Mouse (Mus musculus) embryo, embryonic 11 days (tissue): Measurements from ENCODE around the gene Snx8.
"Not testable (repeated sequence)": the region's sequence is repeated elsewhere in the genome, so short reads cannot be mapped to it uniquely, and the experiment has no call there.

ENCODE experiments used
- DNase-seq: peaks from one replicate; pipeline ENCODE4 v3.0.0-alpha.2; 2015

Snx8 gene

DNA sequence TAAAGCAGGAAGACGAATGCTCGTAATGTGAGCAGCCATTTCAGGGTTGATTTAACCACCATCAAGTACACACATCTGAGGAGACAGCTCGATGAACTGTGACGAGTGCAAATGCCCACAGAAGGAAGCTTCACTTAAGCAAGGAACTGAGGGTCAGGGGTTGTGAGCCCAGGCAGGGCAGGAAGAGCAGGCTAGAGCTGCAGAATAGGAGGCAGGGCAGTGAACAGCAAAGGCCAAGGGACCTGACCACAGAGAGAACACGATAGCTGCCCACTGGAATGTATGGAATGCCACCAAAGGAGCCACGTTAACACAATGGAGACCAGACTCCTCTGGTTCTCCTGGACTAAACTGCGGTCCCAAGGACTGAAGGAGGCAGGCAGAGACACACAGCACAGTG is 5.5 kb downstream of the Snx8 start:
- DNase-seq, result peak; percentile 65

DNA sequence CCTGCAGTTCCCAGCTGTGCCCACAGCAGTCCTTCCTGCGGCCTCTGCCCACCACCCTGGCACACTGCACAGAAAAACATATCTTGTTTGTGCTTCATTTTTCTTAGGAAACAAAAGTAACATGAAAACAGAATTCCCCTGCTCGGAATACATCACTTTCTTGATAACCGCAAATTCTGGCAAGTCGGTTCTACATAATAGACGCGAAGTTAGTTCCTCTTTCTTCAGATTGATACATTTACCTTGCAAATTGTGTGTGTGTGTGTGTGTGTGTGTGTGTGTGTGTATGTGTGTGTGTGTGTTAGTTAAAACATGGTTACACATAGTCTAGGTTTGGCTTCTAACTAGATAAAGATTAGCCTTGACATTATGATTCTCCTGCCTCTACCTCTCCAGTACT is 6.4 kb downstream of the Snx8 start:
- no peak for DNase-seq

DNA sequence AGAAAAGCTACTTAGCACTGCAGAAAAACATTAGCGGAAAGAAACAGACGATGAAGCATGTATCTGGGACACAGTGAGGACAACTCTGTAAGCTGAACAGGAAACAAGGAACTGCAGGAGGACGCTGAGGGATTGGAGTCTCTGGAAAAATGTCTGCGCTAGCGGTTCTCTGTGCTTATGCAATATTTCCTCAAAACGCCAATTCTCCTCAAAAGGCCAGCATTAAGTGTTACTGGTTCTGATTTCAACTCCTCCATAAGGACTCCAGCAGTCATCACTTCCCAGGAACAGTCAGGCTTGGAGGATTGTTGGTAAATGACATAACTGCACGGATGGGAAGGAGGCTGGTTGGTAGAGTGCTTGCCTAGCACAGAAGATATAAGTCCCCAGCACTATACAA is 7.9 kb downstream of the Snx8 start:
- no peak for DNase-seq

DNA sequence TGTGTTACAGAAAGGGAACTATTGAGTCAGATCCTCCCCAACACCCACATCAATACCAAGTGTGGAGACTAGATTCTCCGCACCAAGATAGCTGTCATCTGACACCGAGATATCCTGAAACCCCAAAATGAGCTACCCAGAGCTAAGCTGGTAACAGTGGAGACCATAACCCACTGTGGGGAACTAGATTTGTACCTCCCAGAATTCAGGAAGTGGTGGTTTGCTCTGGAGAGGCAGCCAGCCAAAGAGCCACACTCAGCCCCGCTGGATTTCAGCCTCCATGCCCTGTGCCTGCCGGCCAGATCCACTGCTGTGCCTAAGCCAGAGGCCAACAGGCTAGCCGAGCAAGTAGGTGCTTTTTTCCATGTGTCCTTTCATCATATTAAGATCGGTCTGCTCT is 9.8 kb downstream of the Snx8 start:
- DNase-seq, result no peak

DNA sequence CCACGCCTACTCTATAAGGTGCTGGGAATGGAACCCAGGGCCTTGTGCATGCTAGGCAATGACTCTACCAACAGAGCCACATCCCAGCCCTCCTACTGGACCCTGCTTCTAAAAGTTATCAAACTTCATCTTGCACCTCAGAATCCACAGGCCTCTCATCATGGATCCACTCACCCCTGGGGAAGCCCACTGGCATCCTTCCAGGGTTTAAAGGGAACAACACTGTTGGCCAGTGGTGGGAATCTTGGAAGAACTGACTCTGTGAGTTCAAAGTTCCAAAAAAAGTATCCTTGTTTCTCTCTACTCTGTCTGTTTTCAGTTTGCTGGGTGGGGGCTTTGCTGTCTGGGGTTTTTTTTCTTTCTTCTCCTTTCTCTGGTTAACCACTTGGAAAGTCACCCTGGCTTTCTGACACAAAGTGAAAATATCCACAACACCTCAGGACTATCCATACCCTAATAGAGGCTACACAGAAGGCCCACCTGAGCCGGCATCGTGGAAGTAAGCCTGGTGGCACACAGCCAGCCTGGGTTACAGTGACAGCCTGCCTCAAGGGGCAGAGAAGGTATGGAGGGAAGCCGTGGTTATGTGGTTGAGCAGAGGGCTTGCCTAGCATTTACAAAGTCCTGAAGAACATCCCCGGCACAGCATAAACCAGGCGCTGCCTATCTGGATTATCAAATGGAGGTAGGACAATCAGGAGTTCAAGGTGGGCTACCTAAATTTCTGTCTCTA is 10.8 kb downstream of the Snx8 start:
- DNase-seq, result no peak

DNA sequence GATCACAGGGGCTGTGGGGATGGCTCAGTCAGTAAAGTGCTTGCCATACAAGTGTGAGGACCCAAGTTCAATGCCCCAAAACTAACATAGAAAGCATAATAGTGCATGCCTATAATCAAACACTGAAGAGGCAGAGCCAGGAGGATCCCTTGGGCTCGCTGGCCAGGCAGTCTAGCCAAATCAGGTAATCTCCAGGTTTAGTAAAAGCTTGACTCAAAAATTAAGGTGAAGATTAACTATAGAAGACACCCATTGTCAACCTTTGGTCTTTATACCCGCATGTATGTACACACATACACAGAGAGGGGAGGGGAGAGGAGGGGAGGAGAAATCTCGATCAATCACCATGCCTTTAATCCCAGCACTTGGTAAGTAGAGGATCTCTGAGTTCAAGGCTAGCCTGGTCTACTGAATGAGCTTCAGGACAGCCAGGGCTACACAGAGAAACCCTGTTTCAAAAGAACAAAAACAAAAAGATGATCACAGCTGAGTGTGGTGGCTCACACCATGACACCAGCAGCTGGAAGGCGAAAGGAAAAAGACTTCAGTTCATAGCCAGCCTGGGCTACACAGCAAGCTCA is 13.7 kb downstream of the Snx8 start:
- no peak for DNase-seq

DNA sequence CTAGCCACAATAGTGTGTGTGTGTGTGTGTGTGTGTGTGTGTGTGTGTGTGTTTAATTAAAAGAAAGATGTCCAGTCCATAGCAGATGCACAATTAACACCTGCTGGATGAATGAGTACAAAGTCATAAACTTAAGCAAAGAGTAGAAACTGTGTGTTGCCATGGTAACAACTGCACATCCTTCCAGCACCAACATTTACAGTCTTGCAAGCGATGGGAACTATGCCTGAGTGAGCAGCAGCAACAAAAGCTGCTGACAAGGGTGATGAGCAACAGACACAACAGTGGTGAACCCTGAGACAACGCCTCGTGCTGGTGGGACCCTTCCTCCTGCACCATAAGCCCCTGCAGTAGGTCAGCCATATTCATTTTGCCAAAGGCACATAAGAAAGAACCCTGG is 14.8 kb downstream of the Snx8 start:
- DNase-seq, result no peak

DNA sequence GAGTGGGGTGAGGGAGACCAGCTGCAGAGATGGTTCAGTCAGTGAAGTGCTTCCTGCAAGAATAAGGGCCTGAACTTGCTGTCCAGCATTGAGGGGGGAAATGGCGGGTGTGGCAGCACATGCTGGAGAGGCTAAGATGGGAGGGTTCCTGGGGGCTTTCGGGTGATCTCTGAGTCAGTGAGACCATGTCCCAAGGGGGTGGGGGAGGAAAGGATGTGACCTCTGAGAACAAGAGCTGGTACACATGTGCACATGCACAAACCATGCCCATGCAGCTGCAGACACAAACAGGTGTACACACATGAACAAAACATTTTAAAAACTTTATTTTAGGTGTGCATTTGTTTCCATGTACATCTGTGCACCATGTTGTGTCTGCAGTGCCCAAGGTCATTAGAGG is 15.4 kb downstream of the Snx8 start:
- no peak for DNase-seq

DNA sequence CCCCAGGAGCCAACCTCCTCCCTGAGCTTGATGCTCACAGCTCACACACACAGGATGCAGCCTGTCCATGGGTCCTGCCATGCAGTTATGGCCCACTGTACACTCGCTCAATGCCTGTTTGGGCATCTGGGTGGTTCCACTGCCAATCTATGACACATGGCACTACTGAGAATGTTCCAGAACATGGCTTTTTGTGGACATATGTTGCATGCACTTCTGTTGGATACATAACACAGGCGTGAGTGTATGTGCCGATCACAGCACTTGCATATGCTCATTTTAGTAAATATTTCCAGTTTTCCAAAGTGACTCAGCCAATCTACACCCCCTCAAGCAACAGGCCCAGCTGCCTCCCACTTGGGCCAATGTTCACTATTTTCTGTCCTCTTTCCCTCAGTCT is 17.4 kb downstream of the Snx8 start:
- no peak for DNase-seq

DNA sequence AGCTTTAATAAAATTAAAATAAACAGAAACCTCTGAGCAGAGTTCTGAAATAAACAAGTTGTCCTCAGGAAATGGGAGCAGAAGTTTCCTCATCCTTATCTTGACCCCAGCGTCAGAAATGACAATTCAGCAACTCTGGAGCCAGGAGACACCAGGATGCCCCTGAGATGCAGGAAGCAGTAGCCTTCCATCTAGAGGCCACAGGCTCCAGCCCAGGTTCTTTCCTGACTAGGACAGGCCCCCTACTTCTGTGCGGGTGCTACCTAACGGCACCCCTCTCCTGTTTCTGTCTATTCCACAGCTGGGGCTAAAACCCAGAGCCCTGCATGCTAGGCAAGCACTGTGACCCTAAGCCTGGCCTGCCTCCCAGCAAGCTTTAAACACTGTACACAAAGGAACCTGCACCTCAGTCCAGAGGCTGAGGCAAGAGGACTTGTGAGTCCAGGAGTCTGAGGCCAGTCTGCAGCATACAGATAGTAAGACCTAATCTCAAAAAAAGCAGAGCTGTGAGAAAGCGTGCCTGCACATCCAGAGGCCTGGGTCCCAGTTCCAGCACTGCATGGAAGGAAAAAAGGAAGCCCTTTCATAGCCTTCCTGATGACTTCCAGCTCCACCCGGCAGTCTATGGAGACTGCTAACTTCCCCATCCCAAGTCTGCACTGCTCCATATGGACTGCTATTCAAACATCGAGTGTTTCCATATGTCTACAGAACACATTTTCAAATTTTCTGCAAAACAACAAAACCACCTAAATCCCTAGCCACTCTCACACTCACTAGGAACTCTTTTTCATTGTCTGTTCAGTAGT is 18.4 kb downstream of the Snx8 start:
- DNase-seq, result no peak

DNA sequence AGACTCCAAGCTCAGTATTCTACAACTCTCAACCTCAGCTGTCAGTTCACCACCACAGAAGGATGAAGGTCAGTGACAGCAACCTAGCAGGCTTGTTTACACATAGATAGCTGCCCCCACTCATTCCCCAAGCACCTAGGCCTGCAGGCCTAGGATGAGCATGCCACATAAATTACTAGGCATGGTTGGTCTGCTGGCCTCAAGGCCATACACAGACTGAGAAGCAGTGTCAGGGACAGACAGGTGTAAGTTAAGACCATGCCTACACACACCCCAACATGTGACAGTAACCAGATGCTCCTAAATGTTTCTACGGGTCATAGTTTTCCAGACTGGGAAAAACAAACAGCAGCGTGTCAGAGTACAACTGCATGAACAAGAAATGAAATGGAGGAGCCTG is 19.6 kb downstream of the Snx8 start:
- no peak for DNase-seq

DNA sequence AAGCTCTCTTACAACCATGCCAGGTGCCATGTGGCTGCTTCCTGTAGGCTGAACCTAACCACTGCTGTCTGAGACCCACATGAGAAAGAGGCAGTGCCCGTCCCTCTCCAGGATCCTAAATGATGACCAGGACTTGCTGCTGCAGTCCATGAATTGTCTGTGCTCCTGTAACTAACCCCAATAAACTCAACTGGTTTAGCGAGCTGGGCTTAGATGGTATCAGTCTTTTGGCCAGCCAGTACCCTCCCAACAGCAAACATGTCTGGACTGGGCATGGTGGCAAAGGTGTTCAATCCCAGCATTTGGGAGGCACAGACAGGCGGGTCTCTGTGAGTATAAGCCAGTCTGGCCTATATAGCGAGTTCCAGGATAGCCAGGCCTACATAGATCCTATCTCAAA is 20.1 kb downstream of the Snx8 start:
- no peak for DNase-seq

DNA sequence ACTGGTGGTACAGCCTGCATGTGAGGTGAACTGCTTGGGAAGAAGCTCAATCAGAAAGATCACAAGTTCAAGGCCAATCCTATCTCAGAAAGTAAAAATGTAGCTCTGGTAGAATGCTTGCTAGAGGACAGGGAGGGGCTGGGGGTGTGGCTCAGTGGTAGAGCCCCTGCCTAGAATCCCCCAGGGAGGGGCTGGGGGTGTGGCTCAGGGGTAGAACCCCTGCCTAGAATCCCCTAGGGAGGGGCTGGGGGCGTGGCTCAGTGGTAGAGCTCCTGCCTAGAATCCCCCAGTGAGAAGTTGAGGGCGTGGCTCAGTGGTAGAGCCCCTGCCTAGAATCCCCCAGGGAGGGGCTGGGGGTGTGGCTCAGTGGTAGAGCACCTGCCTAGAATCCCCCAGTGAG is 20.9 kb downstream of the Snx8 start:
- not testable (repeated sequence) for DNase-seq

DNA sequence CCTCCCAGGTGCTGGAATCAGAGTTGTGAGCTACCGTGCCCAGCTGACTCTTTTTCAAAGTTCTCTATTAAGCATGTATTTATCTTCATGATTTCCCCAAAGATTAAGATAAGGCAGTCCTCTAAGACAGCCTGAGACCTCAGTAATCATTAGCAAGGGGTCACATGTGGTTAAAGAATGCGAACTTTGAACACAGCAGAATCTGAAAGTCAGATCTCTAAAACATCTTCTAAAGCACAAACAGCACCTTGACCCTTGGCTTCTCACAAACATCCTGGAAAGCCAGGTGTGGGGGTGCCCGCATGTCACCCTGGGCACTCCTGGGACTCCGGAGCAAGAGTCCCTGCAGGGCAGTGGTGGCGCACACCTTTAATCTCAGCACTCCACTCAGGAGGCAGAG is 24.6 kb downstream of the Snx8 start:
- DNase-seq, result no peak

DNA sequence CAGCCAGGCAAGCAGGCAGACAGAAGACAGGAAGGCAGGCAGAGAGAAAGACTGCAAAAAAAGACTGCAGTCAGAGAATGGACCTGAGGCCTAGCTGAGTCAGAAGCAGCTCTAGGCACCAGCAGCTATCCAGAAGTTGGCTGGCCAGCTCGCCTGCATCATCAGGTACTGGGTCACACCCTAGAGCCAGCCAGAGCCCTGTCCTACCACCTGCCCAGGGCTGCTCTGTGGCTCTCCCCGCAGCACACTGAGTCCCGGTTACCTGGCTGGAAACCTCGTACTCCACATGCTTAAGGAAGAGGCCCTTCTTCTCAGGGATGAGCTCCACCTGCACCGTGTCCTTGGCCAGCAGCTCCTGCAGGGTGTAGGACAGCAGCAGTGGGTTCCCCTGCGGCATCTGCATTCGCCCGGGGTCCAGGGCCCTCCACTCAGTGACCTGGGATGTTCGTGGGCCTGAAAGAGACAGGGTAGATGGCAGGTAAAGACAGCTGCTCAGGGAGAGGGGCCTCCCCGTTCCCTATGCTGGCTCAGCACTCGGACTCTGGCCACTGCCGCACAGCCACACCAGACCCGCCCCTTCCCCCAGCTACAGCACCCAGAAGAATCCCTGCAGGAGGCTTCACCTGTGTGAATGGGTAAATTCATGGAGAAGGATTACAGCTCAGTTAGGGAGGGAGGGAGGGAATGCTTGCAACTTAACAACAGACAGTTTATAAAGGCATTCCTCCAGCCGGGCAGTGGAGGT is 29.0 kb downstream of the Snx8 start:
- no peak for DNase-seq

DNA sequence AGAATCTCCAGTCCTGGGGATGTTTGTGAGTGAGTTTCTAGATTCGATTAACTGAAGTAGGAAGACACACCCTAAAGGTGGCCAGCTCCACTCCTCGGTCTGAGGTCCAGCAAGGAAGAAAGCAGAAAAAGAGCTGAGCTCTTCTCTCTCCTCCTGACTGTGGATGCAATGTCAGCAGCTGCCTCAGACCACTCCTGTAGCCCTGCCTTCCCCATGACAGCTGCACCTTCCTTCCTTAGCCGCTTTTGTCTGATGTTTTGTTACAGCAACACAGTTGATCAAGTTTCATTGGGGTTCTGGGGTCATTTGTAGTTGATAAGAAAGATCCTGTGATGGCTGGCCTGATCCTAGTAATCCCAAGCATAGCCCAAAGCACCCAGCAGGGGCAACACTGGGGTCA is 31.6 kb downstream of the Snx8 start:
- DNase-seq, result no peak

DNA sequence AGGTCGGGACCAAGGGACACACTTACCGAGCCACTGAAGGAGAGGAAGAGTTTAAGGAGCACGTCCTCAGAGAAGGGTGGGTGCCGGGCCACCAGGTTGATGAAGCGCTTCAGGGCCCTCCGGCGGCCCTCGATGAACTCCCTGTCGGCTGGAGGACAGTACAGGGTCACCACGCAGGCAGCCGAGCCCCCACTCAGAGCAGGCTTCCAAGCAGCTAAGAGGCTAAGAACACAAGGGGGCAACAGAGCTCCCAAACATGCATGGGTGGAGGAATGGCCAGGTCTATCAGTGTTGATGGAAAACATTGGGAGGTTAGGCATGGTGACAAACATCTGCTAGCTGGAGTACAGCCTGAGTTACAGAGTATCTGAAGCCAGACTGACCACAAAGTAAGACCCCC is 33.1 kb downstream of the Snx8 start:
- no peak for DNase-seq

DNA sequence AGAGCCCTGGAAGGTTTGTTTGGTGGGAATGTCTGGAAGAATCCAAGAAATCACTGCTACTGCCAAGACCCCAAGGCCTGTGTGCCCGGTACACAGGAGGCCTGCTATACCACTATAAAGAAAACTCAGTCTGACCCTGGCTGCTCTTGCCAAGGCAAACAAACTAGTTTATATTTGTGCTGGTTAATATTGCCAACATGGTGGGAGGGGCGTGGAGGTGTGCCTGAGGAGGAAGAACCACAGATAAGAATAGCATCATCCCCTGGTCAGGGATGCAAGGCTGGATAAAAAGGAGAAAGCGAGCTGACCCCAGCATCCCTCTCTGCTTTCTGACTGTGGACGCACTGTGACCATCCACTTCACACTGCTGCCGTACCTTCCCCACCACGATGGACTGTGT is 36.7 kb downstream of the Snx8 start:
- no peak for DNase-seq

DNA sequence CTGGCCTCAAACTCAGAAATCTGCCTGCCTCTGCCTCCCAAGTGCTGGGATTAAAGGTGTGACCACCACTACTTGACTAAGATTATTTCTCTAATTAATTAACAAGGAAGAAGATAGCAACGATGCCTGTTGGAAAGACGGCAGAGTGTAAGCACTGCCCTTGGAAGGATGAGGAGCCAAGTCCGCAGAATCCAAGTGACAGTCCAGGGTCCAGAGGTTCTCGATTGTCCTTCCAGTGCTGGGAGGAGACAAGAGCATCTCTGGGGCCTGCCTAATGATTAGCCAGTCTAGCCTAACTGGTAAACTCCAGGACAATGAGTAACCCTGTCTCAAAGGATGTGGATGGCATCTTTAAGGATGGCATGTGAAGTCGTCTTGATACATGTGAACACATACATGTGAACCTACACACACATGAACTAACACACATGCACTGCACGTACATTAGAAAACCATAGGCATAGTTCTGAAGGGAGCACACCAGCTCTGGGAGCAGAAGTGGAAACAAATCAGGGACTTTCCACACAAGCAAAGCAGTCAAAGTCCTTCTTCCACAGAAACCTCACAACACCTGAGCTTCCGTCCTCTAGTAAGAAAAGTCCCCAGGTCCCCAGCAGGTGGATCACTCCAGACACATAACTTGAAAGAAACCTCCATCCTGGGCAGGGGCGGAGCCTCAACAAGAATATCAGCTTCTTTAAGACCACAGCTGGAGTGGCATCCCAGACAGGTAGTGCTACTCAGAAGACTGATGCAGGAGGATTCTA is 38.1 kb downstream of the Snx8 start:
- DNase-seq, result no peak

DNA sequence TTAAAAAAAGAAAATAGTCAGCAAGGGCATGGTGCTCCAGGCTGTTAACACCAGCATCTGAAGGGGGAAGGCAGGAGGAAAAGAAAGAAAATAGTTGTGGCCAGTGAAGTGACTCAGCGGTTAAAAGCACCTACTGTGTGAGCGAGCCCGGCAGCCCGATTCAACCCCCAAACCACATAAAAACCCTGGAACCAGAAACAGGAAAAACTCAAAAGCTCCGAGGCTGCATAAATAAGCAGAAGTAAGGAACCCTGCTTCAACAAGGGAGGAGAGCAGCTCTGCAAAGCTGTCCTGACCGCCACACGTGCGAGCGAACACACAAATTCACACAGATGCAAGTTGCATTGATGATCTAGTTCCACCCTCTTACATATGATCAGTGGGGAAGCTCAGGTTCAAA is 39.2 kb downstream of the Snx8 start:
- no peak for DNase-seq

DNA sequence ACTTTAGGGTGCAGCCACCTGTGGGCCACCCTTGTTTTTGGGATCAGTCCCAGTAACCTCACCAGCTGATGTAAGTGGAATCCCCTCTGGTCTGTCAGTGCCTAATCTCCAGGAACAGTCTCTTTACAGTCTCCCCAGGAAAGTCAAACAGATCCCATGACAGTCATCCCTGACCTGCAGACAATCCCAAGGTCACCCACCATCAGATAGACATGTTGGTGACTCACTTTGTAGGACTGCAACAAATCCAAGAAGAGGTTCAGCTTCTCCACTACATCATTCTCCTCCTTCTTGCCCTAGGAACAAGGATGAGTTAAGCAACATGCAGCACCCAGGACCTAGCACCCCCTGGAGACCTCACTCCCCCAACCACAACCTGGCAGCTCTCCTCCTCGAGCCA is 43.0 kb downstream of the Snx8 start:
- DNase-seq, result no peak

DNA sequence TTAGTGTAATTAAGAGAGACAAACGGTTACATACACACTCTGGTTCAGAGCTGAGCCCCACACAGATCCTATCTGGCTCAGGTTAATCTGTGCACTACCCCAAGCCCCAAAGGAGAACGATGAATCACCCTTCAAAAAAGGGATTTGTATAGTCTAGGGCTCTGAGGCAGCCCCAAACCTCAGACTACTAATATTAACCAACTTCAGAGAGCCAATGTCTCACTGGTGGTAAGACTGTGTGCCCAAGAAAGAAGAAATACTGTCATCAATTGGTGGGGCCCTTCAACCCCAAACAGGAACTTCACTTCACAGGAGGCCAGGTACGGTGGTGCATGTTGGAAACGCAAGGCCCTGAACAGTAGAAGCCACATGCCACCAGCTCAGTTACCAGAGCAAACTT is 43.8 kb downstream of the Snx8 start:
- no peak for DNase-seq

DNA sequence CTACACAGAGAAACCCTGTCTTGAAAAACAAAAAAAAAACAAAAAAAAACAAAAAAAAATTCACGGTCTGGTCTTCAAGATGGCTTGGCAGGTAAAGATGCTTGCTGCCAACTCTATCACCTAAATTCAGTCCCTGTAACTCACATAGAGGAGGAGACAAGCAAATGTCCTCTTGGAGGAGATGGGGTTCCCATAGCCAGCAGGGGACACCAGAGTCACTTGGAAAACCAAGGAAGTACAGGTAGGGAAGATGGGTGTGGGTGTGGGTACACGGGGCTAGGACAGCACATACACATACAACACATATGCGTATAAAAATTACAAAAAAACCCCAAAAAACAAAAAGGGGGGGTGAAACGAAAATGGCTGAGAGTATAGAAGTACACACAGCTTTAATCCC is 46.2 kb downstream of the Snx8 start:
- DNase-seq, result no peak
